Mouse (Mus musculus) brain, embryonic 14.5 days (tissue): Measurements from ENCODE around the gene Erich6b.

Experiments
- CTCF ChIP-seq: fragments of 200-500 bp; IDR thresholded peaks from 2 replicates; pipeline ENCODE4 v1.5.1; 2012; ENCODE audit warnings: inconsistent platforms, mild to moderate bottlenecking, moderate library complexity, borderline replicate concordance; ENCODE audit not compliant: insufficient read depth, insufficient read length; ENCODE audit errors: extremely low read depth
- POLR2A ChIP-seq: fragments of 200-500 bp; IDR thresholded peaks from 2 replicates; pipeline ENCODE4 v1.6.1; 2012; ENCODE audit warnings: mild to moderate bottlenecking, inconsistent platforms, borderline replicate concordance; ENCODE audit not compliant: poor library complexity, insufficient read depth, insufficient read length, severe bottlenecking; ENCODE audit errors: extremely low read depth

- TF ChIP-seq CTCF (no peak), POLR2A (no peak)
Measured at GRCm38 (mm10) chr14:75645461-75645860, 3.4 kb downstream of the Erich6b start.
